Mouse (Mus musculus): ENCODE data around the gene Capn3. TPM values are rescaled to one million over a fixed set of nuclear protein-coding genes. Genes with fewer than 3 reads are reported as not detected.

Gene Capn3
- polyA plus RNA-seq, 1 experiment from 2014 or later = 2.9 TPM

DNA sequence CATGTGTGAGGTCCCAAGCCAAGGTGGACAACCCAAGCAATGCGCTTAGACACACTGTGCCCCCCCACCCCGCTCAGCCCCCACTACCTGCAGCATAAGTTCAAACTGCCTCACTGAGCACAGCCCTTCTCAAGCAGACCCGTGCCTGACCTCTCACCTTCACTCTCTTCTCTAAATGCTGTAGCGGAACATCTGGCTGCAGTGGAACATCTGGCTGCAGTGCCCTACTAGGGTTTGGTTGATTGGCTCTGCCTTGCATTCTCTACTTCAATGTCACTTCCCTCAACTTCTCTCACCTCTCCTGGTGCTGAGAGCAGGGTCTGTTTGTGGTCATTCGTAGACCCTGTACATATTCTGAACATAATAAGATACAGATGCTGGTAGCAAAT, 9.6 kb downstream of the Capn3 start:
- H3K4me3 ChIP-seq (ENCODE audit: control insufficient read depth in 1 of 2, insufficient read depth in 1 of 2, low read depth in 1 of 2, low read length in 2 of 2) = no peak overlapping the region
- 92% methylated on average over 5 of the region's 5 CpGs for WGBS
- no peak overlapping the region for H3K27ac ChIP-seq (replicated peaks in 1 of 2; ENCODE audit: control insufficient read depth in 1 of 2, insufficient read depth in 1 of 2, low read depth in 2 of 2, low read length in 2 of 2)
- ATAC-seq (ENCODE audit: insufficient number of reproducible peaks, insufficient read depth, low FRiP score, low read depth) = no peak
- H3K9ac ChIP-seq (ENCODE audit: low read length) = no peak overlapping the region
- no peaks in the 10 kb centered on the region for H3K9me3 ChIP-seq (ENCODE audit: control insufficient read depth, low read length)
- H3K4me1 ChIP-seq (ENCODE audit: control insufficient read depth in 2 of 2, insufficient read depth in 2 of 2, low read length in 2 of 2) = peaks cover 6 to 11% of the 10 kb centered on the region in 2 experiments
- H3K36me3 ChIP-seq (ENCODE audit: control insufficient read depth, insufficient read depth, low read length) = no peaks in the 10 kb centered on the region
- no peak overlapping the region for H3K4me2 ChIP-seq (ENCODE audit: low read length)
- H3K27me3 ChIP-seq (ENCODE audit: control insufficient read depth, insufficient read depth, low read length) = no peaks in the 10 kb centered on the region

DNA sequence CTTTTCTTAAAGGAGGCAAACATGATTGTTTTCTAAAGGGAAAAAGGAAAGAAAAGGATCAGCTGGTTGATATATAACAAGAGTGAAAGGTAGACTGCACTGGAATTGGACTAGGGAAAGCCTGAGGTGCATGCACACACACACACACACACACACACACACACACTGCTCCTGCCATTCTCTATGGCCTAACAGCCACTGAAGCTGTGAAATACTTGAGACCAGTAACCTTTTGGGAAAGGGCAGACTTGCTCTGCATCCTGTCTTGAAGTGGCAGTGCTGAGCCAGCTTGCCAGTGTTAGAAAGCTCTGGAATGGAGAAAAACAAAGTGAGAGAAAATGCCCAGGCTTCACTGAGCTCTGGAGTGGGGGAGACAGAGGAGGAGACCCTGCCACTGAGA, 12.2 kb downstream of the Capn3 start:
- Histone ChIP-seq H3K27me3 (ENCODE audit: control insufficient read depth, insufficient read depth, low read length) (no peaks in the 10 kb centered on the region), H3K36me3 (ENCODE audit: control insufficient read depth, insufficient read depth, low read length) (no peaks in the 10 kb centered on the region), H3K27ac (replicated peaks in 1 of 2; ENCODE audit: control insufficient read depth in 1 of 2, insufficient read depth in 1 of 2, low read depth in 2 of 2, low read length in 2 of 2) (no peak overlapping the region), H3K4me3 (ENCODE audit: control insufficient read depth in 1 of 2, insufficient read depth in 1 of 2, low read depth in 1 of 2, low read length in 2 of 2) (no peak overlapping the region), H3K4me1 (ENCODE audit: control insufficient read depth in 2 of 2, insufficient read depth in 2 of 2, low read length in 2 of 2) (peaks cover 6 to 7% of the 10 kb centered on the region in 2 experiments), H3K9me3 (ENCODE audit: control insufficient read depth, low read length) (no peaks in the 10 kb centered on the region), H3K9ac (ENCODE audit: low read length) (no peak overlapping the region), H3K4me2 (ENCODE audit: low read length) (no peak overlapping the region)
- no peak for ATAC-seq (ENCODE audit: insufficient number of reproducible peaks, insufficient read depth, low FRiP score, low read depth)

DNA sequence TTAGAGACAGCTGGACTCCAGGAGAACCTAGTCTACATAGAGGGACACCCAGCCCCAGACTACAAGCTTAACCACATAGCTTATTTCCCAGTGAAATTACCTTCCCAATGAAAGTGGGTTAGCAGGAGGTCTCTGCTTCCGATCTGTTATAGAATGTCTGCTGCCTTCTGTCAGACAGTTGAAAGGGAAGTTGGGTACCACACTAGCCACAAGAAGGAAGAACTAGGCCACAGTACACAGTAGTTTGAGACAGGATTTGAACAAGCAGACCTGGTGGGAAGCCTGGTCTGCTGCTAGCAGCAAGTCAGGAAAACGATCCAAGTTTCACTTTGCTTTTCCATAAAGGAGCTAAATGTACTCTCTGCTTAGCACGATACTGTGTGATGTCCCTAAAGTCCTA, 13.4 kb downstream of the Capn3 start:
- ATAC-seq (ENCODE audit: insufficient number of reproducible peaks, insufficient read depth, low FRiP score, low read depth) = no peak
- H3K9ac ChIP-seq (ENCODE audit: low read length) = no peak overlapping the region

DNA sequence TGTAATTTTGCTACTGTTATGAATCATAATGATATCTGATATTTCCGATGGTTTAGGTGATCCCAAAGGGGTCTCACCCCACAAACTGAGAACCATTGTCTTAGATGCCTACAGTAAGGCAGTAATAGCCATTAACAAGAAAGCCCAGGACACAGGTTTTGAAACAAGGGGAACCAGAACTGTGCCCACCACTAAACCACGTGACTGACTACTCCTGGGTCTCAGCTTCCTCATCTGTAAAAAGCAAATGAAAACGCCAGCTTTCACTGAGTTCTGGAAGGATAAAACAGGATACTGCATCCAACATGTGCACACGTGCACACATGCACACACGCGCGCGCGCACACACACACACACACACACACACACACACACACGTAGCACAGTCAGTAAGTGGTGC, 13.9 kb downstream of the Capn3 start:
- ATAC-seq (ENCODE audit: insufficient number of reproducible peaks, insufficient read depth, low FRiP score, low read depth) = no peak
- Histone ChIP-seq H3K9ac (ENCODE audit: low read length) (no peak overlapping the region), H3K4me2 (ENCODE audit: low read length) (no peak overlapping the region), H3K4me3 (ENCODE audit: control insufficient read depth in 1 of 2, insufficient read depth in 1 of 2, low read depth in 1 of 2, low read length in 2 of 2) (no peak overlapping the region), H3K4me1 (ENCODE audit: control insufficient read depth in 2 of 2, insufficient read depth in 2 of 2, low read length in 2 of 2) (no peaks in the 10 kb centered on the region), H3K27me3 (ENCODE audit: control insufficient read depth, insufficient read depth, low read length) (no peaks in the 10 kb centered on the region), H3K36me3 (ENCODE audit: control insufficient read depth, insufficient read depth, low read length) (no peaks in the 10 kb centered on the region), H3K9me3 (ENCODE audit: control insufficient read depth, low read length) (0 out of 2 replicates have a peak, but pooled peaks cover 4% of the 10 kb centered on the region), H3K27ac (replicated peaks in 1 of 2; ENCODE audit: control insufficient read depth in 1 of 2, insufficient read depth in 1 of 2, low read depth in 2 of 2, low read length in 2 of 2) (no peak overlapping the region)
- WGBS = 87% methylated on average over 10 of the region's 10 CpGs

More for the DNA sequence above, 13.4 kb downstream of the Capn3 start:
- Histone ChIP-seq H3K4me3 (ENCODE audit: control insufficient read depth in 1 of 2, insufficient read depth in 1 of 2, low read depth in 1 of 2, low read length in 2 of 2) (no peak overlapping the region), H3K27me3 (ENCODE audit: control insufficient read depth, insufficient read depth, low read length) (no peaks in the 10 kb centered on the region), H3K9me3 (ENCODE audit: control insufficient read depth, low read length) (0 out of 2 replicates have a peak, but pooled peaks cover 4% of the 10 kb centered on the region), H3K4me1 (ENCODE audit: control insufficient read depth in 2 of 2, insufficient read depth in 2 of 2, low read length in 2 of 2) (no peaks in the 10 kb centered on the region), H3K36me3 (ENCODE audit: control insufficient read depth, insufficient read depth, low read length) (no peaks in the 10 kb centered on the region), H3K27ac (replicated peaks in 1 of 2; ENCODE audit: control insufficient read depth in 1 of 2, insufficient read depth in 1 of 2, low read depth in 2 of 2, low read length in 2 of 2) (no peak overlapping the region), H3K4me2 (ENCODE audit: low read length) (no peak overlapping the region)
- 82% methylated on average over 3 of the region's 3 CpGs for WGBS

DNA sequence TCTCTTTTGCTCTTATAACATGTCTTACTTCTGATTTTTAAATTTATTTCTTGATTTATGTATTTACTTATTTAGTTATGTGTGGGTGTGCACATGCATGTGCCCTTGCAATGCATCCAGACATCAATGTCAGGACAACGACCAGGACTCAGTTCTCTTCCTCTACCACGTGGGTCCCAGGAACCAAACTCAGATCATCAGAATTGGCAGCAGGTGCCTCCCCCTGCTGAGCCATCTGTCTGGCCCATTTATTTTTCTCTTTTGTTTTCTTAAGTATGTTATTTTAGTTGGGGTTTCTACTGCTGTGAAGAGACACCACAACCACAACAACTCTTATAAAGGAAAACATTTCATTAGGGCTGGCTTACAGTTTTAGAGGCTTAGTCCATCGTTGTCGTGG, 15.0 kb downstream of the Capn3 start:
- Histone ChIP-seq H3K4me1 (ENCODE audit: control insufficient read depth in 2 of 2, insufficient read depth in 2 of 2, low read length in 2 of 2) (no peaks in the 10 kb centered on the region), H3K4me3 (ENCODE audit: control insufficient read depth in 1 of 2, insufficient read depth in 1 of 2, low read depth in 1 of 2, low read length in 2 of 2) (no peak overlapping the region), H3K4me2 (ENCODE audit: low read length) (no peak overlapping the region), H3K27me3 (ENCODE audit: control insufficient read depth, insufficient read depth, low read length) (no peaks in the 10 kb centered on the region), H3K36me3 (ENCODE audit: control insufficient read depth, insufficient read depth, low read length) (no peaks in the 10 kb centered on the region), H3K27ac (replicated peaks in 1 of 2; ENCODE audit: control insufficient read depth in 1 of 2, insufficient read depth in 1 of 2, low read depth in 2 of 2, low read length in 2 of 2) (no peak overlapping the region), H3K9ac (ENCODE audit: low read length) (no peak overlapping the region), H3K9me3 (ENCODE audit: control insufficient read depth, low read length) (0 out of 2 replicates have a peak, but pooled peaks cover 4% of the 10 kb centered on the region)
- ATAC-seq (ENCODE audit: insufficient number of reproducible peaks, insufficient read depth, low FRiP score, low read depth) = no peak
- 76% methylated on average over 4 of the region's 4 CpGs for WGBS

DNA sequence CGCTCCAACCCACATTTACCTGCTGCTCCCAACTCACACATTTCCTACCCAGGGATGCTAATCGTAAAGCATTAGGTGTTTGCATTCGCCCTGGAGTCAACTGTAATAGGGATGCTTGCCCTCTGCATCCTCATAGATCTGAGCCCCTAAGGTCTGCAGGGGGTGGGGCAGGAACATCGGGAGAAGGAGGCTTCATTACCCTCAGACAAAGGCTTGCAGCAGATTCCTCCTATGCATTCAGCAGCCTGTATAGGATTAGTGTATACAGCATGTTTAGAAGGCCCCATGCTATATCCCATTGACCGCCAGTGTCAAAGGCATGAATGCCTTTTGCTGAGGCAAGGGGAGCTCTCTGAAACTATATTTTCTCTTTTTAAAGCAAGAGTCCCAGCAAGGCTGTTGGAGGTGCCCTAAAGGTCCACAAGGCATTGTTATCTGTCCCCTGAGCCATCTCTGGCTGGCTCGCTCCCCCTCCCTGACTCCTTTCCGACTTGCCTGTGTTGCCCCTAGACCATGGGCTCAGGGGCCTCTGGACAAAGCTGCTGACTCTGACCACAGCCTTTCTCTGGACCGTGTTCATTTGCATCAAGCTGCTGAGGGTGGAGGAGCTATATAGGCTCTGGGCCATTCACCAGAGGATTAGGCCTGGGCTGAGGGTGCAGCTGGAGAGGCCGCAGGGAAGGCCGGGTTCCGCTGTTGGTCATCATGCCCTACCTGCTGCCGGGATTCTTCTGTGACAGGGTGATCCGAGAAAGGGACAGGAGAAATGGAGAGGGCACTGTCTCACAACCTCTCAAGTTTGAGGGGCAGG, 20.7 kb downstream of the Capn3 start:
- Histone ChIP-seq H3K4me2 (ENCODE audit: low read length) (no peak overlapping the region), H3K27me3 (ENCODE audit: control insufficient read depth, insufficient read depth, low read length) (no peaks in the 10 kb centered on the region), H3K4me3 (ENCODE audit: control insufficient read depth in 1 of 2, insufficient read depth in 1 of 2, low read depth in 1 of 2, low read length in 2 of 2) (no peak overlapping the region), H3K9me3 (ENCODE audit: control insufficient read depth, low read length) (0 out of 2 replicates have a peak, but pooled peaks cover 4% of the 10 kb centered on the region), H3K4me1 (ENCODE audit: control insufficient read depth in 2 of 2, insufficient read depth in 2 of 2, low read length in 2 of 2) (no peaks in the 10 kb centered on the region), H3K36me3 (ENCODE audit: control insufficient read depth, insufficient read depth, low read length) (no peaks in the 10 kb centered on the region), H3K27ac (replicated peaks in 1 of 2; ENCODE audit: control insufficient read depth in 1 of 2, insufficient read depth in 1 of 2, low read depth in 2 of 2, low read length in 2 of 2) (no peak overlapping the region), H3K9ac (ENCODE audit: low read length) (no peak overlapping the region)
- no peak for ATAC-seq (ENCODE audit: insufficient number of reproducible peaks, insufficient read depth, low FRiP score, low read depth)
- 78% methylated on average over 13 of the region's 13 CpGs for WGBS

DNA sequence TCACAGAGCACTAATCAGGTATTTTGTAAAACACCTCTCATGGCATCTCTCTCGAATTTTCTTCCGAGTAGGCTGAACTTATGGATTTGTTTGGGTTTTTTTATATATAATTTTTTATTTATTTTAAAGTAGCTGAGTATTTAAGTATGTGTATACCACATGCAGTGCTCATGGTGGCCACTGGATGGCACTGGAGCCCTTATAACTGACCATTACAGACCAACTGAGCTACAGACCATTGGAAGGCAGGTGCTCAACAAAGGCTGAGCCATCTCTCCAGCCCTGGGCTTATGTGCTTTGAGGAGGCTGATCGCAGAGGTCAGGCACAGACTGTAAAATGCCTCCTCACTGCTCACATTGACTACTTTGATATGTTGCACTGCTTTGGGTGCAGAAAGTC, 22.8 kb downstream of the Capn3 start:
- 34% methylated on average over 3 of the region's 3 CpGs for WGBS
- no peak overlapping the region for H3K27ac ChIP-seq (replicated peaks in 1 of 2; ENCODE audit: control insufficient read depth in 1 of 2, insufficient read depth in 1 of 2, low read depth in 2 of 2, low read length in 2 of 2)
- ATAC-seq (ENCODE audit: insufficient number of reproducible peaks, insufficient read depth, low FRiP score, low read depth) = no peak

DNA sequence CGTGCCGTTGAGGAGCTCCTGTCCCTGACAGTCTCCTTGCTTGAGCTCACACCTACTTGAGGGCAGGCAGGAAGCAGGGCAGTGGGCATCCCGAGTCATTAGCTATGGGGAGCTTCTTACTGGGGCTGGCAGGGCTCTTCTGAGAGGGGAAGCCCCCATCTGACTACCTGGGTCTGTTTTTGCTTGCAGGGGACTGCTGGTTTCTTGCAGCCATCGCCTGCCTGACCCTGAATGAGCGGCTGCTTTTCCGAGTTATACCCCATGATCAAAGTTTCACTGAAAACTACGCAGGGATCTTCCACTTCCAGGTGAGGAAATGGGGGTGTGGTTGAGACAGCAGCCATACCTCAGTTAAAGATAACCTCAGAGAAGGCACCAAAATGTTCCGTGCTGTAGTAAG, 26.1 kb downstream of the Capn3 start:
- Histone ChIP-seq H3K4me1 (ENCODE audit: control insufficient read depth in 2 of 2, insufficient read depth in 2 of 2, low read length in 2 of 2) (peaks cover 5 to 11% of the 10 kb centered on the region in 2 experiments), H3K27me3 (ENCODE audit: control insufficient read depth, insufficient read depth, low read length) (no peaks in the 10 kb centered on the region), H3K27ac (replicated peaks in 1 of 2; ENCODE audit: control insufficient read depth in 1 of 2, insufficient read depth in 1 of 2, low read depth in 2 of 2, low read length in 2 of 2) (peak overlapping the region in 1 of 2 experiments; percentile 12; a peak in 1 of 4 replicates), H3K4me2 (ENCODE audit: low read length) (no peak overlapping the region), H3K4me3 (ENCODE audit: control insufficient read depth in 1 of 2, insufficient read depth in 1 of 2, low read depth in 1 of 2, low read length in 2 of 2) (no peak overlapping the region), H3K9ac (ENCODE audit: low read length) (no peak overlapping the region), H3K36me3 (ENCODE audit: control insufficient read depth, insufficient read depth, low read length) (no peaks in the 10 kb centered on the region), H3K9me3 (ENCODE audit: control insufficient read depth, low read length) (no peaks in the 10 kb centered on the region)
- no peak for ATAC-seq (ENCODE audit: insufficient number of reproducible peaks, insufficient read depth, low FRiP score, low read depth)
- WGBS = 60% methylated on average over 8 of the region's 8 CpGs

More for the DNA sequence above, 22.8 kb downstream of the Capn3 start:
- 0 out of 2 replicates have a peak, but pooled peaks cover 4% of the 10 kb centered on the region for H3K9me3 ChIP-seq (ENCODE audit: control insufficient read depth, low read length)
- no peaks in the 10 kb centered on the region for H3K36me3 ChIP-seq (ENCODE audit: control insufficient read depth, insufficient read depth, low read length)
- no peak overlapping the region for H3K4me2 ChIP-seq (ENCODE audit: low read length)
- H3K9ac ChIP-seq (ENCODE audit: low read length) = no peak overlapping the region
- peaks cover 5 to 11% of the 10 kb centered on the region in 2 experiments for H3K4me1 ChIP-seq (ENCODE audit: control insufficient read depth in 2 of 2, insufficient read depth in 2 of 2, low read length in 2 of 2)
- no peak overlapping the region for H3K4me3 ChIP-seq (ENCODE audit: control insufficient read depth in 1 of 2, insufficient read depth in 1 of 2, low read depth in 1 of 2, low read length in 2 of 2)
- no peaks in the 10 kb centered on the region for H3K27me3 ChIP-seq (ENCODE audit: control insufficient read depth, insufficient read depth, low read length)

Measured in heart, embryonic 14.5 days (tissue).